Mouse (Mus musculus) ES-CJ7 (cell line): ENCODE results near the gene Ankrd27.

Experiments
- DNase-seq: peaks from one replicate; pipeline ENCODE4 v3.0.0; 2011; ENCODE audit warnings: low read depth, low spot score

The Ankrd27 gene

GRCm38 (mm10) chr7:35583476-35584025 is 2.5 kb upstream of the Ankrd27 start:
- DNase-seq, result no peak

- no peak for DNase-seq
Observed at GRCm38 (mm10) chr7:35584068-35584785, 1.8 kb upstream of the Ankrd27 start.

DNA sequence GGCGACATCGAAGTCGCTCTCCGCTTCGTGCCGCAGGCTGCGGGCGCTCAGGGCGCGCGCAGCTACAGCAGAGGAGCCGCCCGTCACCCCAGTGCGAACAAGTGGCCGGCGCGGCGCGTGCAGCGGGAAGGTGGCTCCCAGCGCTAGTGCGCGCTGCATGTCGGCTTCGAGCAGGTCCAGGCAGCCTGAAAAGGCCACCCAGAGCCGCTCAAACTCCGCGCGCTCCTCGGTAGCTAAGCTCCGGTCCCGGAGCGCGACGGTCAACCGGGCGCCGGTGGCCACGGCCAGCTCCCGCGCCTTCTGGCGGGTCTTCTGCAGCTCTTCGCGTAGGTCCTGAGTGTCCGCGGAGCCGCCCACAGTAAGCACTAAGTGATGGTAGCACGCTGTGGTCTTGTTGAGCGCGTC is 1.3 kb upstream of the Ankrd27 start:
- no peak for DNase-seq

GRCm38 (mm10) chr7:35585191-35586054 is 621 bp upstream of the Ankrd27 start, which contains the start of gene Rgs9bp:
TSS of gene Rgs9bp (minus strand) at chr7:35585582.
- peak; percentile 80 for DNase-seq

DNA sequence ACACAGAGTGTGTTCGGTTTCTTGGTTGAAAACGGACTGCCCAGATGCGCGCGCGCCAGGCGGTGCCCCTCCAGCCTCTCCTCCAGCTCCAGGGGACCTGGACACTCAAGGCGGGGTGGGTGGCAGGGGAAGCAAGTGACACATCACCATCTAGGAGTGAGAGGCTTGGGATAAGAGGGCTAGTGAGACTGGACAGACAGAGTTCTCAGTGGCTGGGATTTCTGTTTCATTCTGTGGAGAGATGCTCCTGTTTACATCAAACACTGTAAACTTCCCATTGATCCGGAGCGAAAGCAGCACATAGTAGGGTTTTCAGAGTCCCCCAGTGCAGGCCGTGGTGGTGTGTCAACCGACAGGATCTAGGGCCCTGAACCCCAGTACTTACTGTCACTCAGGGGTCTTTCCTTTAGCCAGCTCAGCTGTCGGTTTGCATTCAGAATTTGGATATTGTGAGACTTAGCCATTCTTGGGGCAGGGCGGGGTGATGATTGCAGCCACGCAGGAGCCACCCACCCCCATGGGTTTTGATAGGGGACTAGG is 932 bp downstream of the Ankrd27 start:
- DNase-seq, result no peak

DNA sequence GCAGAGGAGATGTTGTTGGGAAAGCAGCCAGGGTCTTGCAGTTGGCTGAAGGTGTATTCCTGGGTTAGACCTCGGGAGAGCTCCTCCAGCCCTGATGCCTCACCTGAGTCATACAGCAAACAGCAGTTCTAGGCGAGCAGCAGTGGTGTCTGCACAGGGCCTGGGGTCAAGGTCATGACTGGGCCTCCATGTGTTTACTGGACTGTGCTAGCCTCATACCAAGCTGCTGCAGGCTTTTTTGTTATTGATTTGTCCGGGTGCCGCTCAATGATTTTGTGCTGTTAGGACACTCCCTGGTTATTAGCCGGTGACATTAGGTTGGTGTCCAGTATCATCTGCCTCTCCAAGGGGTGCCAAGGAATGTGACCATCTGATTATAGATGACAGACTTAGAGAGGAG is 1.7 kb downstream of the Ankrd27 start:
- DNase-seq, result no peak

GRCm38 (mm10) chr7:35588680-35589428 is 2.8 kb downstream of the Ankrd27 start:
- no peak for DNase-seq

DNA sequence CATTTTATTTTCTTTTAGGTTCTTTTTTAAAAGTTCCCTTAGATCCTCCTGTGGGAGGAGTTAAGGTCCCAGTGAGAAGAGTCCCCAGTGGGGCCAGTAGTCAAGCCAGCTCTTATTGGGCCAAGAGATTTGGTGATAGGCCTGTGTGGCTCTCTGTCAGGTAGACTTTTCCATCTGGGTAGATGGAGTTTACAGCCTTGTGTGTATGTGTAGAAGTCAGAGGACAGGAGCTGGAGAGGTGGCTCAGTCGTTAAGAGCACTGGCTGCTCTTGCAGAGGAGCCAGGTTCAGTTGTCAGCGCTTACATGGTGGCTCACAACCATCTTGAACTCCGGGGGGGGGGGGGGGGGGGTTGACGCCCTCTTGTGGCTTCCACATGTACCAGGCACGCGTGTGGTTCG is 3.4 kb downstream of the Ankrd27 start:
- DNase-seq, result no peak

DNA sequence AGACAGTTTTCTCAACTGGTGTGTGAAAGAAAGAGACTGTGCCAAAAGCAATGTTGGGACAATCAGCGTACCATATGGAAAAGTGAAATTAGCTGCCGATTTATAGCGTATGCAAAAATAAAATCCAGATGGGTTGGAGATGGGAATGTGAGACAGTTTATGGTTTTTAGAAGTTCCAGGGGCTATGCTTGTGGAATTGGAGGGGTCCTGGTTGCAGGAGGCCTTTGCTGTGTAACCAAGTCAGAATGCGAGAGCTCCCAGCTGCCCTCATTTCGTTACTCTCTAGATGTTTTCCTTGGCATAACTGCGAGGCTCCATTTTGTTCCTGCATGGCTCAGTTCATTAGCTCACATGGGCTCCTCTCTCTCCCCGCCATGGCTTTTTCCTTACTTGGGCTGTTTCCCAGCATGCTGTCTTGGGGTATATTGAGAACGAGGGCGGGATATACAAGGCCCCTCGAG is 4.7 kb downstream of the Ankrd27 start:
- DNase-seq, result no peak

GRCm38 (mm10) chr7:35594311-35594710 is 8.3 kb downstream of the Ankrd27 start:
- DNase-seq, result peak; percentile 40

DNA sequence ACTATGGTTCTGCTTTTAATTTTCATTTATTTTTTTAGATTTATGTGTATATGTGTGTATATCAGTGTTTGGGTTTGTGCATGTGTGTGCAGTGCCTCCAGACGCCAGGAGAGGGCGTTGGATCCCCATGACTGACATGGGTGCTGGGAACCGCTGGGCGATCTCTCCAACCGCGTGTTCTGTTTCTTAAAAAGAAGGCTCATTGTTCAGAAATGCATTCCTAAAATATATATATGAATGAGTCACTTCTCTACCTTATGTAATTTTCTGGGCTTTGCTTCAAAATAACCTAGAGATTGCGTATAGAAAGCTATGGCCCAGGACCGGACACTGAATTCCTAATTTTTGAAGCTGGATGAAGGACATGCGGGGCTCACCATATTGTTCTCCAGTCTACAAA is 13.4 kb downstream of the Ankrd27 start:
- peak; percentile 19 for DNase-seq

DNA sequence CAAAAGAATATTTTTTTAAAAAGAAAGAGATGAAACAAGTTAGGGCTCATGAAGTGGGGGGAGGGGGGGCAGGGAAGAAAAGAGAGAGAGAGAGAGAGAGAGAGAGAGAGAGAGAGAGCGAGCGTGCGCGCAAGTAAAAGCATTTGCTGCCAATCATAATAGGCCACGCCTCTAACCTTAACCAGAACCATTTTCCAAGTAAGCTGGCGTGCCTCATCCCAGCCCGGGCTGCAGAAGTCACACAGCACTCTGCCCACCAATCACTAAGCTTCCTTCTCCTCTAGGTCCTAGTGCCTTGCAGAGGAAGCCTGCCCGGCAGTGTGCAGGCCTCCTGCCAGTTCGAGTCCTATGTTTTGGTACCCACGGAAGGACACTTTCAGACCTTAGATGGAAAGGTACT is 14.0 kb downstream of the Ankrd27 start:
- DNase-seq, result no peak

DNA sequence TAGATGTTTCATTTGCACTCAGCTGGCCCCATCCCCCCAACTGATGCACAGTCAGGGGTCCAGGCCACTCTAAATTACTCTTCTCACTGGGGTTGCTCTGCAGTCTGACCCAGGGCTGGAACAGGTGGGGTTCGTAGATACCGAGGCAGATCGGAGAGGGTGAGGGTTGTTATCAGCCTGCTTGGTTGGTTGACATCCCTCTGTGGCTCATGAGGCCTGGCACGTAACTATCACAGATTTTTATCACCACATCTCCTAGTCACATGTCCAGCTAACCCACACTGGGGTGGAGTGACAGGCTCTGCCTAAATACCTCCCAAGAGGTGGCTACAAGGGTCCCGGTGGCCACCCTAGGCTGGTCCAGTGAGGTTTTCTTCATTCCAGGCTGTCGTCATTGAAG is 15.1 kb downstream of the Ankrd27 start:
- no peak for DNase-seq

DNA sequence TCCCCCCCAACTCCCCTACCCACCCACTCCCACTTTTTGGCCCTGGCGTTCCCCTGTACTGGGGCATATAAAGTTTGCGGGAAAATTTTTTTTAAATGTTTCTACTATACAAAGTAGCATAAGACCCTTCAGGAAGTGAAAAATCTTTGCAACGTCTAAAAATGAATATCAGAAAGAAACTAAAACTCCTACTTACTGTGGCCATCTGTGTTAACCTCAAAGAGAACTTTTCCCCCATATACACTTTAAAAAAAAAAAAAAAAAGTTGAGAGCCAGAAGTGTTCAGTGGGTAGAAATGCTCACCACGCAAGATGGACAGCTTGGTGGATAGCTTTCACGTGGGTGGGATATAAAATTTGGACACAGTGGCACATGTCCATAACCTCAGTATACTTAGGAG is 16.7 kb downstream of the Ankrd27 start:
- DNase-seq, result no peak

DNA sequence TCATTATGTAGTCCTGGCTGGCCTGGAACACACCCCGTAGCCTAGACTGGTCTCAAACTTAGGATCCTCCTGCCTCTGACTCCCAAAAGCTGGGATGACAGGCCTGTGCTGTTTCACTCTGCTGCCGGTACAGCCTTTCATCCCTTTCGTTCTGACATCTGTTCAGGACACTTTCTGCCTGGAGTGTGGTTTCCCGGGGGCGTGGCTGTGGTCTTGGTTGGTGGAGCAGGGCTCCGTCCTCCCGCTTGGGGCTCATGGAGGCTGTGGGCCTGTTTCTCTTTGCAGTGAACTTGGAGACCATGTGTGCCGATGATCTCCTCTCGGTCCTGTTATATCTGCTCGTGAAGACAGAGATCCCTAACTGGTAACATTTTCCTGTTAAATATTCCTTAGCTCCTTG is 20.8 kb downstream of the Ankrd27 start:
- no peak for DNase-seq

- no peak for DNase-seq
Observed at GRCm38 (mm10) chr7:35609245-35609644, 23.2 kb downstream of the Ankrd27 start.

DNA sequence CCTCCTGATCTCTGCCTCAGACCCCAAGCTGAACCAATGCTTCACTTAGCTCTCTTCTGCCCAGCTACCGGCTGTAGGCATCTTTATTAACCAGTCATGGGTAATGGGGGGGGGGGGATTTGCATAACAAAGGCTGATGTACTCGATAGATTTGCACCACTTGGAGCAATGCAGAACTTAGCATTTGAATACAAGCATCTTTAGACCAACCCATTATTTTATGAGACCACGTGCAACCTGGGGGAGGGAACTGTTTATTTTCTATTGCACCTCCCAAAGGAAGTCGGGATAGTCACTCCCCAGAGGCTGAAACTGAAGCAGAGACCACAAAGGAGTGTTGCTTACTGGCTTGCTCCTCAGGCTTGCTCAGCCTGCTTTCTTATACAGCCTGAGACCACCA is 31.5 kb downstream of the Ankrd27 start:
- peak; percentile 75 for DNase-seq

DNA sequence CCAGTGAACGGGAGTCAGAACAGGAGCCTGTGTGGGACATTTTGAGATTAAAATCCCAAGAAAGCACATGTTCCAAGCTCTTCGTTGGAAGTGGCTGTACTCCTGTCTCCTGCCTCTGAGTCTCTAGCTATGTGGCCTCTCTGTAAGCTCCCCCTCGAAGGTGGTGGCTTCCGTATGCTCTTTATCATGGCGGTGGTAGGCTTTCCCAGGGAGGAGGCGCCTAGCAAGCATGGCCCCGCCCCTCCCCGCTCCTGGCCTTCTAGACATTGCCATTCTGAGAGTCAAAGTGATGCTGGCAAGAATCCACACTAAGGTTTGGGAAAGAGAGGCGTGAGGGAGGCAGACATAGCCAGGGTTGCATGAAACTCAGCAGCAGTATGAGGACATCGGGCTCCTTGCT is 36.6 kb downstream of the Ankrd27 start:
- no peak for DNase-seq

DNA sequence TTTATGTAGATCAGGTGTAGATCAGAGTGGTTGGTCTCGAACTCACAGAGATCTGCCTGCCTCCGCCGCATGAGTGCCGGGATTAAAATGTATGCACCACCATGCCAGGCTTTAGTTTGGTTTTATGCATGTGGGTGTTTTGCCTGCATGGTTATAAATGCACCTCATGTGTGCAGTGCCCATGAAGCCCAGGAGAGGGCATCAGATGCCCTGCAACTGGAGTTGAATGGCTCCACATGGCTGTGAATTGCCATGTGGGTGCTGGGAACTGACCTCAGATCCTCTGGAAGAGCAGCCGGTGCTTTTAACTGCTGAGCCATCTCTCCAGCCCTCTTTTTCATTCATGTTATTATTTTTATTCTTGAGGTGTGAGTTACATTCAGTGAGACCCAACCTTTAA is 40.0 kb downstream of the Ankrd27 start:
- DNase-seq, result peak; percentile 61

DNA sequence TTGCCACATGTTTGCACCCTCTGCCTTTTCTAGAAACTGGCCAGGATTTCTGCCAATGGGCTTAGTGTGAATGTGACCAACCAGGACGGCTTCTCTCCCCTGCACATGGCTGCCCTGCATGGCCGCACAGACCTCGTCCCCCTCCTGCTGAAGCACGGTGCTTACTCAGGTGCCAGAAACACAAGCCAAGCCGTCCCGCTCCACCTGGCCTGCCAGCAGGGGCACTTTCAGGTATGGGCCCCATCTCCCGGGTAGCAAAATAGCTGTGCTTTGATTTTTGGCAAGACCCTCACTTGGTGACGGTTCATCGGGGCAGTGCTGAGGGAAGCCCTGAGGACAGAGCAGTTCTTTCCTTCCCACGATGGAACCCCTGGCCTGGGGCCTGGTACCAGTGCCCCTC is 41.3 kb downstream of the Ankrd27 start:
- DNase-seq, result no peak

GRCm38 (mm10) chr7:35628496-35628895 is 42.5 kb downstream of the Ankrd27 start:
- DNase-seq, result peak; percentile 57

DNA sequence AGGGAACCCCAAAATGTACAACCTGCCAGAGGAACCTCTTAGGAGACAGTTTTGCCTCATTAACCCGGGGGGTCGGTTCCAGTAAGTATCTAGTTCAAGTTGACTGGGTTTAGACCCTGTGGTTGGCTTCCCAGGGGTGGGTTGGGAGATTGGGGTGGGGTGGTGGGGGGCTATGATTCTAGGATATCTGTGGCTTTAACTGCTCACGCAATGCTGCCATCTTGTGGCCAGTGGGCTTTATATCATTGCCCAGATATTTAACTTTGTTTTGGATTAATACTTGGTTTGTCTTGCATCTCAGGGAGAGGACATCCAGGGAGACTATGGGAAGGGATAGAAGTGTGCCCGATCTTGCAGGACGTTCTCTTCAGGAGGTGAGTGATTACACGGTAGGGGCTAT is 50.2 kb downstream of the Ankrd27 start:
- DNase-seq, result no peak
